Mouse (Mus musculus) adrenal gland, adult 8-10 months (tissue): ENCODE measurements around the gene Prm1. TPM values are rescaled to one million over a fixed set of nuclear protein-coding genes. Genes with fewer than 3 reads are reported as not detected.
"Not testable (repeated sequence)": the region's sequence is repeated elsewhere in the genome, so short reads cannot be mapped to it uniquely, and the experiment has no call there.

Source experiments
- DNase-seq: peaks from one replicate; pipeline ENCODE4 v3.0.0; 2022
- total RNA-seq, 4 experiments: library from RNA; stranded (reverse); gene quantifications; 2 replicates each; pipeline ENCODE4 v1.2.4; 2022

Prm1 gene
- total RNA-seq, 4 experiments from 2014 or later = not detected

DNA sequence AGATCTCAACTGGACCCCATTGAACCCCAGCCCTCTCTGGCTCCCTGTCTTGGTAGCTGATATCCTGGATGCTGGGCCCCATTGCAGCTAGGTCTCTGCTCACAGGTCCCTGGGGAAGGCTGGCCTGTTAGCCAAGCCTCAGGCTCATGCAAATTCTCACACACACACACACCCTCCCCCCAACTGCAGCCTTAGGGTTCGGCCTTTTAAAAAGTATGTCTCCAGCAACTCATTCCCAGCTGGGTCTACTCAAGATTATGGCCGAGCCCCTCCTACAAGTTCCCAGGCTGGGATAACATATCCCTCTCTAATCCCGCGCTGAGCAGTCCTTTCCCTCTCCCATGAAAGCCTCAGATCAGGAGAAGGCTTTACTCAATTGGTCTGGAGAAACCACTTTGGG, 15.7 kb upstream of the Prm1 start:
- no peak for DNase-seq

DNA sequence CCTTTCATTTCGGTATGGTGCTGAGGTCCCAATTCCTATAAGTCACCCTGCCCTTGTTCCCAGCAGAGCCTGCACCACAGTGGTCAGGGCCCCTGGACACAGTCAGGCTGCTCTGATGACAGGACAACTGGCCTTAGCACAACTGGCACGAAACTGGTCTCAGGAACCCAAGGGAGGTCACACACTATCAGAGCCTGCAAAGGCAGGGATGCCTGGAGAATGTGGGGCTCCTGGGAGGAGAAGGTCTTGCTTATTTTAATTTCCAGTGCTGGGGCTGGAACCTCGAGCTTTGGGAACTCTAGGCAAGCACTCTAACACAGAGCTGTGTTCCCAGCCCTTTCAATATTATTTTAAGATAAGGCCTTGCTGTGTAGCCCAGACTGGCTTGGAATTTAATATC, 14.3 kb upstream of the Prm1 start:
- DNase-seq = no peak

DNA sequence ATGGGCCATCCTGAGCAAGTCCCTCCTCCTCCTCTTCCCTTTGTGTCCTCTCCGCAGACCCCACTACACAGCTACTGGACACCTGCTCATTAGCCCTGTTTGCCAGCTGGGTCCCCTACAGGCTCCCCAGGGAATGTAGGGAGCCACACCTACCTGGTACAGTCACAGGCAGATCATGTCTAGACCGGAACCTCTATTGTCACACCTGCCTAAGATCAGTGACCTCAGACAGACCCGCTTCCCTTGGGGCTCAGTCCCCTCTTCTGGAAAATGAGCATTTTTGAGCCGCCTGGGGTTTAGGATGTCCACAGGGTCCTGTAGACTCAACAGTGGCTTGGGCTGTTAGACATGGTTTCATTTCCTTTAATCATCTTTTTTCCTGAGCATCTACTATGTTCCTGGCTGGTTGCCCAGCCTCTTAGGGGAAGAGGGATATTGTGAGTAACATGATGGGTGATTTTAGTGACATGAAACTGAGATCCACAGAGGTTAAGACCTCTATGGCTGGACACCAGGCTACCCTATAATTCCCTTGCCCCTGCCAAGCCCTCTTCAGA, 13.0 kb upstream of the Prm1 start:
- DNase-seq = no peak

DNA sequence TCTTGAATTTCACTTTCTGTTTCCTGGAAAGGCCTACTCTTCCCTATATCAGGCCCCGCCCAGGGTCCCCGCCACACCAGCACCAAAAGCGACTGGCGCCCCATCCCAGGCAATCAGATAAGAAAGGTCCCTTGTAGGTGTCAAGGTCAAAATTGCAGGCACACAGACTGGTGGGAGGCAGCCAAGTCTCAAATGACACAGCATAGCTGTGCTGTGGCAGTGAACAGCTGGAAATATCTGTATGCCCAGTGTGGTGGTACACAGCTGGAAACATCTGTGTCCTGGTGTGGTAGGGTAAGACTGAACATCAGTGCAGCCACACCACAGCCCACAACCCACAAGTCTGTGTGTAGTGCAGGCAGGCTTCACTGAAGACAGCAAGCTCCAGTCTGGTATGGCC, 9.2 kb upstream of the Prm1 start:
- DNase-seq = no peak

DNA sequence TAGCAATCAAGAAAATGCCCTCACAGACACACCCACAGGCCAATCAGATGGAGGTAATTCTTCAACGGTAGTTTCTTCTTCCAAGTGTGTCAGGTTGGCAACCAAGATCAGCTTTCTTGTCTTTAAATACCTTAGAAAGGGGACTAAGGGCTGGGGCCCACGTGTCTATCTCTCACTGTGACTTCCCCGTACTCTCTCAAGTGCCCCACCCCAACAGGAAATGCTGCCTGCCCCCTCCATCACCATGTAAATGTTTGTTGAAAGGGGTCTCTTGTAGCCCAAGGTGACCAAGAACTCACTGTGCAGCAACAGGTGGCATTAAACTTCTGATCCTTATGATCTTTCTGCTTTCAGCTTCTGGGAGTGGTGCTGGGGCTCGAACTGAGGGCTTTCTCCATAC, 8.1 kb upstream of the Prm1 start:
- DNase-seq = no peak

DNA sequence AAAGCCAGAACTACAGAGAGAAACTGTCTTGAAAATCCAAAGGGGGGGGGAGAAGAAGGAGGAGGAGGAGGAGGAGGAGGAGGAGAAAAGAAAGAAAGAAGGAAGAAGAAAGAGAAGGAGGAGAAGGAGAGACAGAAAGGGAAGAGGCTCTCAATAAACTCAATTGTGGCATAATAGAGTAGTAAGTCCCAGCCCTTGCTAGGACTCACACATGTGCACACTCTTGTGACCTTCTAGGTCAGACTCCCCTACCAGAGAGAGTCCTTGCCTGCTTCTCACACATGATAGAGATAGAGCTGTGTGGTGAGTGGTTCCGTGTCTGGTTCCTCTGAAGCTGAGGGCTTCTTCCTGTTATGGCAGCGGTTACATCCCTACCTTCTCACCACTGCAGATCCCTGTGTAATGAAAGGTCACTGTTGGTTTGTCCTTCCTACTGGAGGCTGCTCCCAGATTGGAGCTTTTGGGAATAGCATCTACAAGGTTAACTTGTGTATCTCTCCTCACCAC, 7.3 kb upstream of the Prm1 start, which contains the start of gene Gm11172:
TSS of gene Gm11172 (plus strand) at position 51 of the 507 bp plus-strand sequence.
- no peak for DNase-seq

DNA sequence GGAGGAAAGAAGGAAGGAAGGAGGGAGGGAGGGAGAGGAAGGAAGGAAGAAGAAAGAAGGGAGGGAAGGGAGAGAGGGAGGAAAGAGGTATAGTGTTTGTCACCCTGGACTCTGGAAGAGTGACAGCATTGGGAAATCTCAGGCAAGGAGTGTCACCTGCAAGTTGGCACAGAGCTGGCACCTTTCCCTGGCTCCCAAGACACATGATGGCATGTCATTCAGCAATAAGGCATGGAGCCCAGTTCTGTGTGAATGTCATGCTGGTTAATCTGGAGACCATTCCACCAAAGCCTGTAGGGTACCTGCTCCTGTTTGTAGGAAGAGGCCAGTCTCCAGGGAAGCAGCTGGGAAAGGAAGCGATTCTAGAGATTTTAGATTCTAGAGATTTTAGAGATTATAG, 4.7 kb upstream of the Prm1 start:
- DNase-seq = no peak

DNA sequence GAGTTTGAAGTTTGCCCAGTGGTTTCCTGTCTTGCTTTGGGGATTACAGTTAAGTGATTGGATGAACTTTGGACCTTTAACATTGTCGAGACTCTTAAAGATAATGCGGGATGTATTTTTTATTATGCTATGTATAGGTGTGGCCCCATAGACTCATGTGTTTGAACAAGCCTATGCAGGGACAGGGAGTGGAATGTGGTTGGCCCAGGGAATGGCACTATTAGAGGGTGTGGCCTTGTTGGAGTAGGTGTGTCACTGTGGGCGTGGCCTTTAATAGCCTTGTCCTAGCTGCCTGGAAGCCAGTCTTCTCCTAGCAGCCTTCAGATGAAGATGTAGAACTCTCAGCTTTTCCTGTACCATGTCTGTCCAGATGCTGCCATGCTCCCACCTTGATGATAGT, 3.2 kb downstream of the Prm1 start:
- not testable (repeated sequence) for DNase-seq

DNA sequence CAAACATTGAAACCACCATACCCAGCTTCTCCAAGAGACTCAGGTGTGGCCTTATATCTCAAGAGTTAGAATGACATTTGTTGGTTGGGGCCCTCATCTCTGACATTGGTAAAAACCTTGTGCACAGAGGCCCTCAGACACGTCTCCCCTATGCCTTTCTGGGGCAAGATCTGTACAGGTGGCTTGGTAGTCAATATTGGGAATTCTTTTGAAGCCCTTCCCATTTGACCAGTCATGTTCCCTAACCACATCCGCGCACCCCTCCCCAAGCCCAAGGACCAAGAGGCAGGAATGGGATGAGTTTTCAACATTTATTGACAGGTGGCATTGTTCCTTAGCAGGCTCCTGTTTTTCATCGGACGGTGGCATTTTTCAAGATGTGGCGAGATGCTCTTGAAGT, 9.6 kb downstream of the Prm1 start, which contains the start of gene Prm2:
TSS of gene Prm2 (minus strand) at position 101 of the 400 bp plus-strand sequence.
- DNase-seq = no peak

DNA sequence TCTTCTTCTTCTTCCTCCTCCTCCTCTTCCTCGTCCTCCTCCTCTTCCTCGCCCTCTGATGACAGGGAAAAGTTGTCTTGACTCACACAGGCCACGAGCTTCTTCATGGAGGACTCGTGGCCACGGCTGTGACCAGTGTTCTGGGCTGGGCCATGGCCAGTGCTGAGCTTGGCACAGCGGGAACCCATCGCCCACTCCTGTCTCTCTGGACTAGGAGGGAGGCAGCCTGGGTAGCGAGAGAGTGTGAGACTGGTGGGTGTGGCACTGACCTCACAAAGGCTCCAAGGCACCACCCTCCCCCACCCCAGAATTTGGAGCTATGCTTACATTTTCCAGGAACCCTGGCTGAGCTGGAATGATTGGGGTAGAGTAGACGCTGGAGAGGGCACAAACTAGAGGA, 14.9 kb downstream of the Prm1 start, which contains the start of gene Prm3:
TSS of gene Prm3 (minus strand) at position 213 of the 400 bp plus-strand sequence.
- DNase-seq = no peak

DNA sequence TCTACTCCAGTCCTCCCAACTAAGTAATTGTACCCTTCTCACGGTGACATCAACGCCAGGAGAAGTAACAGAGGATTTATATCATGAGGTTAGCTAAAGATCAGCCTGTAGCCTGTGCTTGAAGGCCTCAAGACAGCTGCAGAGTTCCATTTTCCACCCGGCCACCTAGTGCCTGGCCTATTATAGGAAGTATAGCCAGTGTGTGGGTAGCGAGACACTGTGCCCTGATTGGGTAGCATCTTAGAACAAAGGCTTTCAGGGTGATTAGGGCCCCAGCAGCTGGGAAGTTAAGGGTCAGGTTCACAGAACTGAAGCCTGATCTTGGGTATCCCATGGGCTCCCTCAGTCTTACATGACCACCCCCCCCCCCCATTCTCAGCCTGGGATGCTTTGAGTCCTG, 16.8 kb downstream of the Prm1 start:
- no peak for DNase-seq

DNA sequence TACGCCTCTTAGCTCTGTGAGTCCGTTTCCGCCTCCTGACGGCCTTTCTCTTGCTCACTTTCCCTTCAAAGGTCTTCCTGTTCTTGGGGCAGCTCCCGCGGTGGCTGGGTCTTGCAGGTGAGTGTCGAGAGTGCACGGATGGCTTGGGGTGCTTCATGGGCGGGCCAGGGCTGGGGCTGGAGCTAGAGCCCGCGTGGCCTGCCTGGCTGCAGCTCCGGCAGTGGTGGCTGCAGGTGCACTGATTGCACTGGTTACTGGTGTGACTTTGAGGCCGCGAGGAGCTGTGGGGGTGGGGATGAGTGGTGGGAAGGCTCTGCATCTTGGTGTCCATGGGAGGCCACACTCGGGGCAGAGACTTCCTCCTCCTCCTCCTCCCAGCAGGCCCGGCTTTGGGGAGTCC, 17.4 kb downstream of the Prm1 start, which contains the start of gene Tnp2:
TSS of gene Tnp2 (minus strand) at position 390 of the 400 bp plus-strand sequence.
- DNase-seq = no peak

DNA sequence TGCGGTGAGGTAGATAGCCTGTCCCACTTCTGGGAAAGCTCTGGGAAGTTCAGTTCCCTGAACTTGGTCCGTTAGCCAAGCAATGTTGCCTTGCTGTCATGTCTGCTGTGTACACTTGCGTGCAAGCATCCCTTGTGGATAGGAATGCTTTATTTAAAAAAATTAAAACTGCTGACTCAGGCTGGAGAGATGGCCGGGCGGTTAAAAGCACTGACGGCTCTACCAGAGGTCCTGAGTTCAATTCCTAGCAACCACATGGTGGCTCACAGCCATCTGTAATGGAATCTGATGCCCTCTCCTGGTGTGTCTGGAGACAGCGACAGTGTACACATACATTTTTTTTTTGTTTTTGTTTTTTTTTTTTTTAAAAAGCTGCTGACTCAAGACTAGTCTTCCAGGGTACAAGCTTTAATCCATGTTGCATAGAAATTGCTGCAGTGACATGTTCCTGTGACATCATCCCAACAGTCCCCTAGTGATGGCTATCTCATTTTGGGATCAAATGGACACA, 18.0 kb downstream of the Prm1 start:
- no peak for DNase-seq

DNA sequence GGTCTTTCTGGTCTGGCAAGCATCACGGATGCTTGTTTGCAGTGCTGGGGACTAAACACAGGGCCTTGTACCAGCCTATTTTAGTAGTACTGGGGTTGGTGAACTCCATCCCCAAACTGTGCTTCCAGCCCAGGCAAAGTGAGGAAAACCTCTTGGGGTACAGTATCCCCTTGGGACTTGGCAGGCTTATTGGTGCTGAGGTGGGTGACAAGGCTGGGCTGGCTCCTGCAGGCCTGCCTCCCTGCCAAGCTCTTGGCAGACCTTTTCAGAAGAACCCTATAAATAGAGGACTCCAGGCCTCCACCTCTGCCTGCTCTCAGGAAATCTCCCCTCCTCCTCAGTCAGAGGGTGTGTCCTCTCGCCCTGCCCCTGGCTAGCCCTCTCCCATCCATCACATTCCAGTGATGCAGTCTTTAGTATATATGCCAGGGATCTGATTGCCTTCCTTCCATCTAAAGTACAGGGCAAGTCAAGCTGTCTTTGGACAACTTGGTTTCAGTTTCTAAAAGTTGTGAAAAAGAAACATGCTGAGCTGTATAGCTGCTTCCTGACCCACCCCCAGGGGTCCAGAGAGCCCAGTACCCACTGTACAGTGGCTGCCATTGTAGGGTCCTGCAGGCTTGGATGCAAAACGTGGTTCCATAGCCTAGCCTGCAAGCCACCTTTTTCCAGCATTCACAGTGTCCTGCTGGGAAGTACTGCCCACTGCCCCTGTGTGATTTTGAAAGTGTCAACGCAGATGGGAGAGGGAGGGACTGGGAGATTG, 18.7 kb downstream of the Prm1 start:
- no peak for DNase-seq

DNA sequence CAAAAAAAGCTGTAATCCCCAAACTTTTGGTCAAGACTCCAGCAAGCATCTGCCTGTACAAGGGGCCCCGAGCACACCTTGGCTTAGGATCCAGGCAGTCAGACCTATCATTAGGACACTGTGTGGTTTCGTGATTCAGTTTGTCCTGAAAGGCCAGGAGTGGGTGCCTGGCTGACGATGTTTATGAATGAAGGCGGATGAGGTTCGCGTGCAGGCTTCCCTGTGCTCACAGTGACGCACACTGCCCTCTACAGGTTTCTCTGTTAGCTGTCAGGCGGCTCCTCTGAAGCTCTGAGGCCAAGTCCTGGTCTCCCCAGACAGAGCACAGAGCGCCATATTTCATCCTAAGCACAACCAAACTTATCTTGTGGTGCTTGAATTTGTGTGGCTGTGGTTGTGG, 19.4 kb downstream of the Prm1 start:
- peak; percentile 81 for DNase-seq

DNA sequence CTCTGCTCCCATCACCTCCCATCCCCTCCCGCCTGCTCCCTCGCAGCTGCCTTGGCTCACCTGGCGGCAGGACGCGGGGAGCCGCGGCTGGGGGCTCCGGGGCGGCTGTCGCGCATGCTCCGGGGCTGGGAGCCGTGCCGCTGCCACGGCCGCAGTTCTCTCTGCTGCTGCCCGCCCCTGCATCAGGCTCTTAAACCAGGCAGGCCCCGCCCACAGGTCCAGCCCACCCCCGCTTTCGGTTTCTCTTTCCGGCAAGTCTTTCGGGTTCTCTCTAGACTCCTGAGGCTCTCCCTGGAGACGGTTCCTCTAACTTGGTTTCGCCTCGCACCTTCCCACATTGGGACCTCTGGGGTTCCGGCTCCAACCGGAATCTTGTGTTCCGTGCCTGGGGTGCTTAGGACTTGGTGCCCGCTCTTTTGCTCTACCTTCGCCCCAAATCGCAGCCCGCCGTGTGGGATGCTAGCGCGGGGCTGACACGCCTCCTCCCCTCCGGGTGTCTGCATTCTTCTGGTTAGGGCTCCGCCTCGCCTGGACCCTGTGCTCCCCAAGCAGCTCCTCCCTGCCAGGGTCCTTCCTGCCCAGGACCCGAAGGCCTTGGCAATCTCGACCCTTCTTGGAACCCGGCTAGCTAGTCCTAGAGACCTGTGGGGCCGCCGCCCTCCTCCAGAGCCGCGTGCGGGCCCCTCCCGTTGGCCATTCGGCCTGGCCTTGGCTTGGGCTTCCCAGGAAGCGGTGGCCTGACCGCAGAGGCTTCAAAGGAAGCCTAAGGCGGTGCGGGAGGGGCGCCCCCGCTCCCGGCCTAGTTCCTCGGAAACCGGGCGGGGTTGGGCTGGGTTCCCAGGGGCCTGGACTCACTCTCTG, 20.0 kb downstream of the Prm1 start, which contains the start of gene Socs1:
TSS of gene Socs1 (minus strand) at position 166 of the 861 bp plus-strand sequence.
- peak; percentile 81 for DNase-seq

DNA sequence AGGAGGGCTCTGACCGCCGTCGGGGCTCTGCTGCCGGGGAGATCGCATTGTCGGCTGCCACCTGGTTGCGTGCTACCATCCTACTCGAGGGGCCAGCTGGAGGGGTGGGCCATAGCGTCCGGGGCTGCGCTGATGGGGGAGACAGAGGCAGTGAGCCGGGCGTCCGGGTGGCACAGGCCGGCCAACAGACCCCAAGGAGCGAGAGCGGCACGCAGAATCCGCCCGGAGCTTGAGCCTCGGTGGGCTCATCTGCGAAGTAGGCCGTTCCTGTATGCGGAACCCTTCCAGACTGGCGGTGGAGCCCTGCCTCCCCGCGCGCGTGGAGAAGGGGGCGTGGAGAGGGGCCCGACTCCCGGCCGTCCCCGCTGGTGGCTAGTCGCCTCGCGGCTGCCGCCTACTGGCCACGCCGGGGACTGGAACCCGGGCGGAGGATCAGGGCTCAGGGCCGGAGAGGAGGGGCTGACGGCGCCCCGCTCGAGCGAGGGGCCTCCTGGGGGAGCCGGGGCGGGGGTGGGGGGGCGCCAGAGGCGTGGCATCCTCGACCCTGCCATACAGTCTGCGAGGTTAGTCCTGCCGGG, 20.8 kb downstream of the Prm1 start:
- peak; percentile 85 for DNase-seq

DNA sequence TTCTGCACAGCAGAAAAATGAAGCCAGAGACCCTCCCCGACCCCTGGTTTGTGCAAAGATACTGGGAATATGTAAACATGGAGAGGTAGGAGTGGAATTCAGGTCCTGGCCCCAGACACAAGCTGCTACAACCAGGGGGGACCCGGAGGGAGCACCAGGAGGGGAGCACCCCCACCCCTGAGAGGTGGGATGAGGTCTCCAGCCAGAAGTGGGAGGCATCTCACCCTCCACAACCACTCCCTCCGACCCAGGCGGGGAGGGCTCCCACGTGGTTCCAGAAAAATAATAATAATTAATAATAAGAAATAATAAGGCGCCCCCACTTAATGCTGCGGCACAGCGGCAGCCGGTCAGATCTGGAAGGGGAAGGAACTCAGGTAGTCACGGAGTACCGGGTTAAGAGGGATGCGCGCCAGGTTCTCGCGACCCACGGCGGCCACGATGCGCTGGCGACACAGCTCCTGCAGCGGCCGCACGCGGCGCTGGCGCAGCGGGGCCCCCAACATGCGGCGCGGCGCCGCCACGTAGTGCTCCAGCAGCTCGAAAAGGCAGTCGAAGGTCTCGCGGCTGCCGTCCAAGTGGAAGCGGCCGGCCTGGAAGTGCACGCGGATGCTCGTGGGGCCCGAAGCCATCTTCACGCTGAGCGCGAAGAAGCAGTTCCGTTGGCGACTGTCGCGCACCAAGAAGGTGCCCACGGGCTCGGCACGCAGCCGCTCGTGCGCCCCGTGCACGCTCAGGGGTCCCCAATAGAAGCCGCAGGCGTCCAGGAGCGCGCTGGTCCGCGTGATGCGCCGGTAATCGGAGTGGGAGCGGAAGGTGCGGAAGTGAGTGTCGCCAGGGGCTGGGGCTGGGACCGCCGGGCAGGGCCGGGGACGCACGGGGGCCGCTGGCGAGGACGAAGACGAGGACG, 21.5 kb downstream of the Prm1 start:
- DNase-seq = no peak

DNA sequence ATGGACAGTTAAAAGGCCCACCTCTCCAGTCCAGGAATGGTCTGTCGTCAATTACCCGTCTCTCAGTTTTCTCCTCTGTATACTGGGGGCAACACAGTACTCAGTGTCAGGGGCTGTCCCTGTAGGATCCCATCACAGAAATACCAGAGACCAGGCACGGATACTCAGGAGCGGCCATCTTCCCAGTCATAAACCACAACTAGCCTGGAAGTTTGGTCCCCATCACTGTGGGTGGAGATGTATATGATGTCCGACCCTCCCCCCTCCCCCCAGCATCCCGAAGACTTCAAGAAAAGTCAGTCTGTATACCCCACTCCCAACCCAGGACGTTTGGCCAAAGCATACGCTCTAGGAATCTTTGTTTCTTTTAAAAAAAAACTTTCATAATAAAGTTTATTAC, 22.2 kb downstream of the Prm1 start:
- DNase-seq = no peak

DNA sequence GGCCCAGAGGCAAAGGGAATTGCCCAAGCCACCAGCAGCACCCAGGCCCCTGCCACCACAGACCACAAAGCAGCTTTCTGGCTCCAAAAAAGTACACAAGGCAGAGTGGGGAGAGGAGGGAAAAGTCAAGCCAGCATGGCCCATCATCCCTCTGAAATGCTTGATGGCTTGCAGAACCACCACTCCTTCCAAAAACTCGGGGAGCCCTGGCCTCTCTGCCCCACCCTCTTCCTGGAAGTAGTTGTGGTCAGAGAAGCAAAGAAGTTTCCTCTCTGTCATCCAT, 22.5 kb downstream of the Prm1 start:
- no peak for DNase-seq

DNA sequence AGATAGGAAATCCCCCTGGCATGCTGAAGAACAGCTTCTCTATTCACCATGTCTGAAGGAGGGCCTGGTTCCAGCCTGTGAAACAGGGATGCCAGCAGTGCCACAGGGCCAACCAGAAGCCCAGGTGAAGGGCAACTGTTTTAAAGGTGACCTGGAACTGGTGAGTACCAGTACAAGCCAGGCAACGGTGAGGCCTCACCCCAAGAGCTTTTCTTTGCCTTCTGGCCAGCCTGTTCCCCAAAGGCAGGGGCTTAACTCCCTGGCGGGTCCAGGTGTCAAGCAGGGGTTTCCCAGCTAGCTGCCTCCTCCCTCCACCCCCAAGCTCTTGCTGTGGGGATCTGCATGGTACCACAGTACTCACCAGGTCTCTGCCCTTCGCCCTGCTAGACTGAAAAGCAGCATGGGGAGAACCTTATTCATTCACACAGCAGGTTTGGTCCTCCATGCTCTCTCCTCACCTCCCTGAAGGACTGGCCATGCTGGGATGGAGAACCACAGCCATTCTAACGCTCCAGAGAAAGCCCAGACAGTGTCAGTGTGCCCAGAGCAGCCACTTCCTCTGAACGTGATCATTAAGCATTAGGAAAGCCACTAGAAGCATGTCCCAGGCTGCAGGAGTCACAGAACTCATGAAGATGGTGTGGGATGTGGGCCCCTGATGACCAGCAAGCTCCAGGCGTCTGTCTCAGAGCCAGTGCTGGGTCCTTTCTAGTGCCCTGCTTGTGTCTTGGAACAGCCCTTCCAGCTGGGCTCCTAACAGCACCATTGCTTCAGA, 23.1 kb downstream of the Prm1 start:
- no peak for DNase-seq
